Mouse (Mus musculus) heart, adult 2 months (tissue): ENCODE measurements at regions not wholly inside any gene's neighbourhood (a gene's known extent, or its start where the extent isn't known, plus 50 kb on each side); places are given as distances from the start of the nearest gene placed in this dataset.

ENCODE experiments used
- CTCF ChIP-seq: fragments of 200-600 bp; IDR thresholded peaks from 2 replicates; pipeline ENCODE4 v1.8.1; 2022; ENCODE audit warnings: antibody characterized with exemption, mild to moderate bottlenecking, moderate library complexity
- EP300 ChIP-seq: fragments of 200-500 bp; IDR thresholded peaks from 2 replicates; pipeline ENCODE4 v1.6.1; 2011; ENCODE audit warnings: low read depth, low read length, control low read depth; ENCODE audit not compliant: insufficient read depth
- POLR2A ChIP-seq: fragments of 200-500 bp; IDR thresholded peaks from 2 replicates; pipeline ENCODE4 v1.6.1; 2011; ENCODE audit warnings: mild to moderate bottlenecking, low read depth, low read length, control low read depth; ENCODE audit not compliant: insufficient read depth

DNA sequence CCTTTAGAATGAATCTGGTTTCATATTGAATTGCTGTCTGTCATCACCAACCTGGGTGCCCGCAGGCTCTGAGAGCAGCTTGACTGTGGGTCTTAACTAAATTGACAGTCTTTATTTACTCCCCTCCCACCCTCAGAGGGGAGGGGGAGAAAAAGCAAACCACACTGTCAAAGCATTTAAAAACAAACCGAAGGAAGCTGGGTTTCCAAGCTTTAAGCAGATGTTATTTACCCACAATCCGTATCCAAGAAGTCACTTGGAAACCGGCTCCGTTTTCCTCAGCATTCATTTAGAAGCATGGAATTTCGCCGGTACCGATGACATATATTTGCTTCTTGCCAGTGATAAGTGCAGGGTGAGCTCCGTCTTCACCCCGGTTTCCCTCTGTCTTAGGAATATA lies 206.4 kb upstream of the Spdye4c start:
- TF ChIP-seq POLR2A (no peak), CTCF (no peak), EP300 (no peak)
